Mouse (Mus musculus) embryonic stem cell, embryonic (primary cell): ENCODE results near the gene Lrmp.

Source experiments
- CTCF ChIA-PET, 4 experiments: fragments of 300-600 bp in 2 of 4; fragments of 350-600 bp in 2 of 4; sonication (Branson Sonifier 250); formaldehyde crosslinking; loops; one replicate each; lab custom pipeline; 2022; ENCODE audit warnings: inconsistent platforms in 2 of 4; lab: Charles Lee
- POLR2A ChIA-PET, 4 experiments: fragments of 300-600 bp in 2 of 4; fragments of 350-600 bp in 2 of 4; sonication (Branson Sonifier 250); formaldehyde crosslinking; loops; one replicate each; lab custom pipeline; 2022; ENCODE audit warnings: antibody characterized with exemption in 4 of 4, inconsistent platforms in 1 of 4; lab: Charles Lee

Lrmp gene

GRCm38 (mm10) chr6:145090201-145090863 is 25.1 kb upstream of the Lrmp start:
- ChIA-PET CTCF (interaction anchor here in 2 of 4 experiments (0.7 to 2.3 kb wide), 4 partner anchors 8 to 97 kb away, joined by 3 to 12 read pairs (median 7); no protein-coding TSS in a partner anchor), POLR2A (interaction anchor here in 3 of 4 experiments (0.6 to 62.8 kb wide), 23 partner anchors 7 to 424 kb away, joined by 3 to 3414 read pairs (median 4); partner anchors contain the start of genes Bcat1 (in 3 of the 3), Casc1 (in 1 of the 3), Etfrf1 (in 1 of the 3) and Lrmp (in 1 of the 3))

DNA sequence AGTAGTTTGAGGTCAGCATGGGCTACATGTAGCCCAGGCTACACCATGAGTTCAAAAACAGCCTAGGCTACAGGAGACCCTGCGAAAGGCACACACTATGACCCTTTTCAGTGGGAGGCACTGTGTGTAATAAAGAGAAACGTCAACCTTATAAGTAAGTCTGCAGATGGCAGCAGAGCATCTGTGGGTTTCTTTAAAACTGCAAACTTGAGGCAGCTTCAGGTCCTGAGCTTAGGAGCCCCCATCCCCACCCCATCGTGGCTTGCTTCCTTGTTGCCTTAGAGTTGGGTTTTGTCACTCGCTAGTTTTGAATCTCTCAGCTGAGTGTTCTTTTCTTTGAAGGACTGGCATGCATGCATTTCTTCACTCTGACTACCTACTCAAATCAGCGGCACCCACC is 24.5 kb upstream of the Lrmp start:
- ChIA-PET CTCF (no interaction called here), POLR2A (interaction anchor here in 3 of 4 experiments (0.6 to 62.1 kb wide), 18 partner anchors 9 to 249 kb away, joined by 3 to 3414 read pairs (median 4); partner anchors contain the start of gene Bcat1 (in 2 of the 3))

- POLR2A ChIA-PET = interaction anchor here (0.6 to 62.1 kb wide), 34 partner anchors 8 to 410 kb away, joined by 3 to 3414 read pairs (median 5); partner anchors contain the start of genes Bcat1 (in 2 of the 4), Casc1 (in 1 of the 4) and Etfrf1 (in 1 of the 4)
- CTCF ChIA-PET = interaction anchor here in 1 of 4 experiments (0.5 kb wide), 1 partner anchor 185 kb away, joined by 5 read pairs; no protein-coding TSS in a partner anchor
Observed at GRCm38 (mm10) chr6:145091998-145092397, 23.5 kb upstream of the Lrmp start.

DNA sequence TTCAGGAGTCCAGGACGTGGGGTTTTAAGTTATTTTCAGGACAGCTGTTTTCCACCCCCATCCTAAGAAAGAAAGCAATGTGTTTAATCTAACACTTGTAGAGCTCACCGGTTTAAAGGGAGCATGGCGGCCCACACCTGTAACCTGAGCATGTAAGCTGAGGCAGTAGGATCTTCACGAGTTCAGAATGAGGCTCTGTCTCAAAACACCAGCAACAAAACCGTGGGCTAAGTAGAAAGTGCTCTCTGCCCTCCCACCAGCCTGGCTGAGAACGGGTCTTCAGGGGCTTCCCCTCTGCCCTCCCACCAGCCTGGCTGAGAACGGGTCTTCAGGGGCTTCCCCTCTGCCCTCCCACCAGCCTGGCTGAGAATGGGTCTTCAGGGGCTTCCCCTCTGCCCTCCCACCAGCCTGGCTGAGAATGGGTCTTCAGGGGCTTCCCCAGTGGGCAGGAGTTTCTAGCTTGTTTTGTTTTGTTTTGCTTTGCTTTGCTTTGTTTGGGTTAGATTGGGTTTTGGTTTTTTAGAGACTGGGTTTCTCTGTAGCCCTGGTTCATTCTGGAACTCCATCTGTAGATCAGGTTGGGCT is 22.3 kb upstream of the Lrmp start:
- POLR2A ChIA-PET = interaction anchor here (0.6 to 62.1 kb wide), 30 partner anchors 8 to 247 kb away, joined by 3 to 3414 read pairs (median 5); partner anchors contain the start of gene Bcat1 (in 3 of the 4)
- CTCF ChIA-PET = interaction anchor here (0.6 to 0.7 kb wide), 5 partner anchors 9 to 992 kb away, joined by 3 to 7 read pairs (median 4); no protein-coding TSS in a partner anchor

GRCm38 (mm10) chr6:145094431-145094830 is 21.0 kb upstream of the Lrmp start:
- POLR2A ChIA-PET = interaction anchor here (0.5 to 62.1 kb wide), 49 partner anchors 9 to 249 kb away, joined by 3 to 3414 read pairs (median 5); partner anchors contain the start of genes Bcat1 (in 3 of the 4), Etfrf1 (in 2 of the 4) and Casc1 (in 1 of the 4)
- CTCF ChIA-PET = interaction anchor here in 2 of 4 experiments (0.6 to 0.7 kb wide), 2 partner anchors 9 to 83 kb away, joined by 3 read pairs; no protein-coding TSS in a partner anchor

GRCm38 (mm10) chr6:145100923-145101322 is 14.5 kb upstream of the Lrmp start:
- ChIA-PET CTCF (interaction anchor here in 3 of 4 experiments (0.5 to 1.0 kb wide), 5 partner anchors 12 to 174 kb away, joined by 3 to 6 read pairs (median 4); no protein-coding TSS in a partner anchor), POLR2A (interaction anchor here (0.5 to 62.1 kb wide), 28 partner anchors 8 to 1733 kb away, joined by 3 to 3414 read pairs (median 4); partner anchors contain the start of gene Bcat1 (in 2 of the 4))

DNA sequence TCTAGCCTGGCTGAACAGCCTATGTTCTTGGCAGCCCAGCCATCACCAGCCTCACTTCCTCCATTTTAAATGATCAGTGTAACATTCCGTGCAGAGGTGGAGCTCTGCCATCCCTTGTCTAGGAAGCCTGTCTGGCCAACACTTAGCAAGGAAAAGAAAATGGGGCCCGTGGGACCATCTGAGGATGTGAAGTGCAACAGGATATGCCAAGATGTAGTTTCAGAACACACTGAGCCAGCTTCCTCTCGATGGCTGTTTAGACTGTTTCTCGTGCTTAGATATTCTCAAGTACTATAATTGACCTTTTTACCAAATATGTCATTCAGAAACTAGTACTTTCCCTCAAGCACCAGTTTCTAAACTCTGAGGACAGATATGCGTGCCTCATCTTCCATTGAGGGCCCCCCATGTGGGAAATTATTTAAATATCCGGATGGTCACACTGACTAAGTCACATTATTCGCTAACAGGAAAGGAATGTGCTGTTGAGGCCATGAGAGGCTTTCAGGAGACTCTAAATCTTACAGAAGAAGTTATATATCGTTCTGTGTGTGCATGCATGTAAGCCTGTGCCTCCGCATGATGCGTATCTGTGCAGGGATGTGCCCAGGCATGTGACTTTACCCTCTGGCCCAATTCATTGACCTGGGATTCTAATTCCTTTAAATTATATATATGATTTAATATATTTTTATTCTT is 11.1 kb upstream of the Lrmp start:
- CTCF ChIA-PET = interaction anchor here in 1 of 4 experiments (1.0 kb wide), 1 partner anchor 16 kb away, joined by 5 read pairs; no protein-coding TSS in a partner anchor

GRCm38 (mm10) chr6:145105439-145105838 is 10.0 kb upstream of the Lrmp start:
- ChIA-PET POLR2A (interaction anchor here in 2 of 4 experiments (0.7 to 62.1 kb wide), 19 partner anchors 9 to 233 kb away, joined by 3 to 3414 read pairs (median 6); partner anchors contain the start of genes Bcat1 (in 1 of the 2), Casc1 (in 1 of the 2), Etfrf1 (in 1 of the 2) and Lrmp (in 1 of the 2)), CTCF (interaction anchor here in 2 of 4 experiments (0.5 to 1.0 kb wide), 6 partner anchors 17 to 916 kb away, joined by 3 to 5 read pairs (median 4); no protein-coding TSS in a partner anchor)

More for the DNA sequence above, 11.1 kb upstream of the Lrmp start:
- POLR2A ChIA-PET = interaction anchor here (0.8 to 62.1 kb wide), 18 partner anchors 8 to 107 kb away, joined by 3 to 3414 read pairs (median 6); partner anchors contain the start of genes Bcat1 (in 1 of the 4), Etfrf1 (in 1 of the 4) and Lrmp (in 1 of the 4)

GRCm38 (mm10) chr6:145106163-145106842 is 9.2 kb upstream of the Lrmp start:
- POLR2A ChIA-PET = interaction anchor here (0.7 to 62.1 kb wide), 37 partner anchors 8 to 356 kb away, joined by 3 to 3414 read pairs (median 5); partner anchors contain the start of genes Bcat1 (in 2 of the 4), Lrmp (in 2 of the 4), Casc1 (in 1 of the 4) and Etfrf1 (in 1 of the 4)
- CTCF ChIA-PET = interaction anchor here in 2 of 4 experiments (0.6 to 1.2 kb wide), 3 partner anchors 13 to 263 kb away, joined by 3 to 7 read pairs (median 3); no protein-coding TSS in a partner anchor

- CTCF ChIA-PET = no interaction called here
- POLR2A ChIA-PET = interaction anchor here in 3 of 4 experiments (1.0 to 62.1 kb wide), 10 partner anchors 10 to 55 kb away, joined by 3 to 3414 read pairs (median 4); partner anchors contain the start of gene Bcat1 (in 1 of the 3)
Observed at GRCm38 (mm10) chr6:145110786-145111185, 4.7 kb upstream of the Lrmp start.

DNA sequence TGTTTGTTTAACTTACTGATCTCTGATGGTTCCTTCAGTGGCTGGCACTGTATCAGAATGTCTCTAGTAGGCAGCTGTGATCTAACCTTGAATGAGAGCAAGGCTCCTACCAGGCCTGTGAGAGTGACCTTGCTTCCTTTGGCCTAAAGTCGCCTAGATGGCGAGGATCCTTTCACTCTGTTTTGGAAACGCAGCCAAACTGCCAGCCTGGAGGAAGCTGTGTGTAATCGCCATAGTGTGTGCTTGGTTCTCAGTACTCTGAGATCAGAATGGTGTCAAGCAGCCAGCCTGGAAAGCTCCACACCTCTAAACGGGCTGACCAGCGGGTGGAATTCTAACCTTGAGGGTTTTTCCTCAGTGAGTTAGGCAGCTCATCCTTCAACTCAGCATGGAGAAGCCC is 2.6 kb upstream of the Lrmp start:
- ChIA-PET POLR2A (interaction anchor here in 3 of 4 experiments (0.8 to 62.1 kb wide), 10 partner anchors 8 to 64 kb away, joined by 3 to 3414 read pairs (median 5); partner anchors contain the start of gene Bcat1 (in 1 of the 3)), CTCF (interaction anchor here in 1 of 4 experiments (1.0 to 1.4 kb wide), 2 partner anchors 12 to 24 kb away, joined by 3 read pairs; no protein-coding TSS in a partner anchor)

GRCm38 (mm10) chr6:145114561-145114960 is 892 bp upstream of the Lrmp start:
- ChIA-PET POLR2A (interaction anchor here in 1 of 4 experiments (1.4 to 62.1 kb wide), 3 partner anchors 9 to 77 kb away, joined by 3 to 3414 read pairs (median 43); partner anchors contain the start of gene Bcat1), CTCF (interaction anchor here in 1 of 4 experiments (0.6 kb wide), 1 partner anchor 25 kb away, joined by 3 read pairs; no protein-coding TSS in a partner anchor)

- ChIA-PET CTCF (interaction anchor here in 2 of 4 experiments (0.6 to 1.5 kb wide), 4 partner anchors 13 to 71 kb away, joined by 3 to 4 read pairs (median 4); no protein-coding TSS in a partner anchor), POLR2A (interaction anchor here in 3 of 4 experiments (0.5 to 4.9 kb wide), 29 partner anchors 8 to 1512 kb away, joined by 3 to 43 read pairs (median 4); partner anchors contain the start of genes Casc1 (in 1 of the 3) and Etfrf1 (in 1 of the 3))
Observed at GRCm38 (mm10) chr6:145116098-145116672, 732 bp downstream of the Lrmp start.

DNA sequence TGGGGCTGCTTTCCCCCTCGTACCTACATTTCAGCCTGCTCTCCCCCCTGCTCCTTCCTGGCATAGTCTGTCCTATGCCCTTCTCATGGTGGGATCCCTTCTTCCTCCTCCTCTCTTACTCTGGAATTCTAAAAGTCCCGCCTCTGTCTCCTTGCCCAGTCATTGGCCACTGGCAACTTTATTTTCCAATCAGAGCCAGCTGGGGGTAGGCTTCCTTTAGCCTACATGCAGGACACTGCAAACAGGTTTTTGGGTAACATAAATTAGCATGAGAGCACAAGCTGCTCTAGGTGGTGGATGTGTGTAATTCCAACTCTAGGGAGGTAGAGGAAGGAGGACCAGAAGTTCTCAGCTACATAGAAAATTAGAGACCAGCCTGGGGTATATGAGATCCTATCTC is 4.6 kb downstream of the Lrmp start:
- CTCF ChIA-PET = interaction anchor here in 1 of 4 experiments (1.5 to 1.6 kb wide), 2 partner anchors 67 to 221 kb away, joined by 3 to 4 read pairs; no protein-coding TSS in a partner anchor
- POLR2A ChIA-PET = interaction anchor here in 3 of 4 experiments (0.7 to 4.8 kb wide), 34 partner anchors 9 to 220 kb away, joined by 3 to 63 read pairs (median 8); partner anchors contain the start of genes Casc1 (in 3 of the 3), Etfrf1 (in 3 of the 3) and Bcat1 (in 1 of the 3)
